Mouse (Mus musculus) embryonic fibroblast, embryonic 13.5 days (primary cell): ENCODE measurements around the gene S1pr5.

Source experiments
- CTCF ChIP-seq: IDR thresholded peaks from 2 replicates; pipeline ENCODE4 v1.5.1; 2011; ENCODE audit warnings: mild to moderate bottlenecking, control low read depth, low read length, moderate library complexity, borderline replicate concordance; ENCODE audit not compliant: insufficient read depth
- POLR2A ChIP-seq: IDR thresholded peaks from 2 replicates; pipeline ENCODE4 v1.6.1; 2011; ENCODE audit warnings: low read depth, mild to moderate bottlenecking, control low read depth, low read length, moderate library complexity

DNA sequence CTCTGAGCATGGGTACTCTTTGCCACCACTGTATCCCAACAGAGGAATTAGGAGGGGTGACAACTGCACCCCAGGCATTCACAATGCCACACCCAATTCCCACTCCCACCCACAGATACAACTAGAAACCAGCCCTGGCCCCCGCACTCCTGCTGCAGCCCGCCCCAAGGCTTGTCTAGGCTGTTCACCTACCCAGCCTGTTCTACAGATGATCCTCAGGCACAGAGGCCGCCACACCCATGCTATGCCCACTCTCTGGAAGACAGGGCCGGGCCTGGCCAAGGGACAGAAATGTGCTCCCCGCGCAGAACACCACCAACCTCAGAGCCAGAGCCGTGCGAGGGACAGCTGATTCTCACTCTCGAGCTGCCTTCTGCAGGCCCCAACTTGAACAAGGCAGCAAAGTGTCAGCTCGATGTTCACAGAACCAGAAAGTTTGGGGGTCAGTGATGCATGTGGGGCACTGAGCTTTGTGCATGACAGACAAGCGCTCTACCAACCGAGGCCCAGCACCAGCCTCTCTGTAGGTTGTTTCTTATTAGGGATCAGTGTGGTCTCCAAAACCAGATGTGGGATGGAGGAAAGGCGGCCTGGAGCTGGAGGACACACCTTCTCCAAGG, 3.0 kb upstream of the S1pr5 start:
- TF ChIP-seq POLR2A, result no peak
- TF ChIP-seq CTCF, result no peak
